Comparison of ENCODE assay signal across 11 mouse cellular contexts in the genomic region with DNA sequence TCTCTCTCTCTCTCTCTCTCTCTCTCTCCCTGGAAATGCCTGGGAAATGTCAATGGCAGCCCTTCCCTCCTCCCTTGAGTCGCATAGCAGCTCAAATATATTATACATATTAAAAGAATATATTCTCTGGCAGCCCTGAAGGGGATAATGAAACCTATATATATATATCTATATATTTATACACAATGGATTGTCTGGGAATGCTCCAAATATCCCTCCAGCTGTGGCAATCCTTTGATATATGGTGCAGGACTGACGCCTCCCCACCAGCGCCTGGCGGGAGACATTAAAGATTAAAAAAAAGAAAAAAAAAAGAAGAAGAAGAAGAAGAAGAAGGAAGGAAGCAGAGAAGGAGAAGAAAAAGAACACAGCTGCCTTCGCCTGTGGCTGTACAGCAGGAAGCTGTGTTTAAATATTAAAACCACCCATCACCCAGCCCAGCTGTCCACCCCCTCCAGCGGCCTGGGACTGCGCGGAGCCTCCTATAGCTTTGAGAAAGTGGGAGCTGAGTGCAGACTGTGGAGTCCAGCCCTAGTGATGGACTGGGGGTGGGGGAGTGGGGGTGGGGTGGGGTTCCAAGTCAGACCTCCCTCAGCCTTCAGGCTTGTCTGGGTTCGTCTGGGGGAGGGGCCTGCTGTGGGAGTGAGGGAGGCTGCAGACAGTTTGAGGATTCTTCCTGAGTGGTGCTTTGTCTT. TPM values are rescaled to one million over a fixed set of nuclear protein-coding genes. Genes with fewer than 3 reads are reported as not detected.
DNase-seq lines count a peak whose midpoint lies in the region; ATAC-seq and TF ChIP-seq lines count a peak whose summit lies in the region.
"Had no signal": no experiment of that assay in that cellular context is flagged by ENCODE, and none has a peak within 500 bp of the region (broad histone marks: within the 10 kb centered on the region; RNA-seq: fewer than 3 reads in every experiment).

No protein-coding gene starts in this region.

- peak overlapping the region; percentile 37 for H3K4me2 ChIP-seq in lung, embryonic 14.5 days
- H3K4me2 ChIP-seq in lung, postnatal 0 days (replicated peaks; ENCODE audit: low read depth, low read length), result no peak overlapping the region
- H3K4me2 ChIP-seq in hindbrain, embryonic 13.5 days, result no peak overlapping the region
- no peak overlapping the region for H3K4me2 ChIP-seq in midbrain, postnatal 0 days (ENCODE audit: low read depth, low read length, poor library complexity, severe bottlenecking)

- intact Hi-C loops in heart, postnatal 25 days (cut with DNase I), result loop anchor here (5.0 kb wide), 2 partner anchors 385 to 595 kb away; no protein-coding TSS in a partner anchor

- ATAC-seq in lung, embryonic 14.5 days (ENCODE audit: insufficient read depth), result peak; percentile 91
- ATAC-seq in lung, postnatal 0 days, result no peak
- ATAC-seq in hindbrain, embryonic 13.5 days (ENCODE audit: low FRiP score), result 0 out of 2 replicates have a peak, but pooled peaks have one; percentile 53
- no peak for ATAC-seq in midbrain, postnatal 0 days (ENCODE audit: low FRiP score)

- no peak for TF ChIP-seq EP300 in lung, postnatal 0 days (IDR thresholded peaks at IDR 0.05)

- H3K27ac ChIP-seq in lung, embryonic 14.5 days (ENCODE audit: low read depth), result peak overlapping the region; percentile 78; the same call in 1 of the 2 replicates
- H3K27ac ChIP-seq in lung, postnatal 0 days (ENCODE audit: low read length), result no peak overlapping the region
- H3K27ac ChIP-seq in hindbrain, embryonic 13.5 days, result peak overlapping the region; percentile 70
- H3K27ac ChIP-seq in midbrain, postnatal 0 days (ENCODE audit: low read depth, low read length), result no peak overlapping the region
- H3K27ac ChIP-seq: layer of hippocampus, adult 2 months had no signal

- H3K9me3 ChIP-seq in lung, embryonic 14.5 days (ENCODE audit: low read depth, low read length), result no peaks in the 10 kb centered on the region
- H3K9me3 ChIP-seq in lung, postnatal 0 days (ENCODE audit: low read length), result no peaks in the 10 kb centered on the region
- no peaks in the 10 kb centered on the region for H3K9me3 ChIP-seq in hindbrain, embryonic 13.5 days
- no peaks in the 10 kb centered on the region for H3K9me3 ChIP-seq in midbrain, postnatal 0 days (ENCODE audit: low read length)

- DNase-seq in heart, adult 11 months, result peak; percentile 50
- no peak for DNase-seq in heart, postnatal 25 days (ENCODE audit: low spot score)
- peak; percentile 77 for DNase-seq in lung, embryonic 14.5 days
- DNase-seq in lung, postnatal 0 days (ENCODE audit: low spot score), result no peak
- peak; percentile 9 for DNase-seq in midbrain, postnatal 0 days (ENCODE audit: low spot score)
- no peak for DNase-seq in layer of hippocampus, adult 8-10 months (ENCODE audit: low spot score in 2 of 2)
- DNase-seq in adrenal gland, postnatal 4 days (ENCODE audit: low spot score in 2 of 2), result no peak
- DNase-seq: cerebellum, adult 11 months had no signal

- H3K36me3 ChIP-seq in lung, embryonic 14.5 days (ENCODE audit: insufficient read depth), result no peaks in the 10 kb centered on the region
- H3K36me3 ChIP-seq in lung, postnatal 0 days (ENCODE audit: insufficient read depth, low read length), result no peaks in the 10 kb centered on the region
- H3K36me3 ChIP-seq in hindbrain, embryonic 13.5 days, result no peaks in the 10 kb centered on the region
- no peaks in the 10 kb centered on the region for H3K36me3 ChIP-seq in midbrain, postnatal 0 days (ENCODE audit: insufficient read depth, low read length)

- H3K9ac ChIP-seq in lung, embryonic 14.5 days, result no peak overlapping the region
- H3K9ac ChIP-seq in lung, postnatal 0 days (replicated peaks; ENCODE audit: low read depth), result no peak overlapping the region
- 0 out of 2 replicates have a peak overlapping the region, but pooled peaks have one; percentile 19 for H3K9ac ChIP-seq in hindbrain, embryonic 13.5 days
- no peak overlapping the region for H3K9ac ChIP-seq in midbrain, postnatal 0 days (replicated peaks; ENCODE audit: low read length, poor library complexity, severe bottlenecking)

- H3K27me3 ChIP-seq in lung, embryonic 14.5 days (ENCODE audit: insufficient read depth, low read length), result 0 out of 2 replicates have a peak, but pooled peaks cover 4% of the 10 kb centered on the region
- H3K27me3 ChIP-seq in lung, postnatal 0 days (replicated peaks; ENCODE audit: insufficient read depth, low read length), result no peaks in the 10 kb centered on the region
- H3K27me3 ChIP-seq in hindbrain, embryonic 13.5 days, result peaks cover 9% of the 10 kb centered on the region
- no peaks in the 10 kb centered on the region for H3K27me3 ChIP-seq in midbrain, postnatal 0 days (ENCODE audit: insufficient read depth, low read length)

- TF ChIP-seq CTCF in lung, embryonic 14.5 days (IDR thresholded peaks at IDR 0.05; ENCODE audit: low read depth), result no peak
- TF ChIP-seq CTCF in lung, postnatal 0 days (IDR thresholded peaks at IDR 0.05), result no peak
- no peak for TF ChIP-seq CTCF in midbrain, postnatal 0 days (IDR thresholded peaks at IDR 0.05)

- 0 out of 2 replicates have a peak, but pooled peaks cover 7% of the 10 kb centered on the region for H3K4me1 ChIP-seq in lung, embryonic 14.5 days (ENCODE audit: insufficient read depth)
- H3K4me1 ChIP-seq in lung, postnatal 0 days (ENCODE audit: insufficient read depth, low read depth, low read length), result no peaks in the 10 kb centered on the region
- H3K4me1 ChIP-seq in hindbrain, embryonic 13.5 days (replicated peaks), result peaks cover 26% of the 10 kb centered on the region
- H3K4me1 ChIP-seq in midbrain, postnatal 0 days (ENCODE audit: insufficient read depth, low read length), result peaks cover 7% of the 10 kb centered on the region; the same call in 1 of the 2 replicates

- WGBS in lung, embryonic 14.5 days, result 24% methylated on average over 9 of the region's 9 CpGs
- 35% methylated on average over 9 of the region's 9 CpGs for WGBS in lung, postnatal 0 days
- WGBS in hindbrain, embryonic 13.5 days, result 41% methylated on average over 9 of the region's 9 CpGs
- 29% methylated on average over 9 of the region's 9 CpGs for WGBS in midbrain, postnatal 0 days

- no peak overlapping the region for H3K4me3 ChIP-seq in lung, embryonic 14.5 days (ENCODE audit: low read depth, low read length)
- H3K4me3 ChIP-seq in lung, postnatal 0 days (ENCODE audit: low read depth, low read length), result no peak overlapping the region
- no peak overlapping the region for H3K4me3 ChIP-seq in hindbrain, embryonic 13.5 days
- no peak overlapping the region for H3K4me3 ChIP-seq in midbrain, postnatal 0 days (ENCODE audit: low read depth, low read length)
- H3K4me3 ChIP-seq: layer of hippocampus, adult 2 months had no signal

RNA-seq across cellular contexts. Expression of gene Blcap, which starts 36.6 kb away (rescaled TPM):
- 10 to 100 TPM; 51.8 to 54.9 TPM for total RNA-seq in heart, postnatal 25 days (2021)
- 49.3 and 49.8 TPM in 2 replicates for polyA plus RNA-seq in lung, embryonic 14.5 days (2014; fragmentation: Nextera tagmentation; extraction: Ambion mirVana)
- 59.0 and 68.8 TPM in 2 replicates for polyA plus RNA-seq in lung, postnatal 0 days (2015; fragmentation: Nextera tagmentation; extraction: Ambion mirVana)
- 219 and 232 TPM in 2 replicates for polyA plus RNA-seq in hindbrain, embryonic 13.5 days (2015; fragmentation: Nextera tagmentation; extraction: Ambion mirVana)
- total RNA-seq in midbrain, postnatal 0 days (2014; rRNA removed), result 307 and 309 TPM in 2 replicates
- 394 and 397 TPM in 2 replicates for polyA plus RNA-seq in midbrain, postnatal 0 days (2015; fragmentation: Nextera tagmentation; extraction: Ambion mirVana)
- total RNA-seq in layer of hippocampus, adult 8-10 months (2022), result 100 to 1,000 TPM; 136 to 152 (median 144) TPM
- 100 to 1,000 TPM; 103 to 104 TPM for total RNA-seq in adrenal gland, postnatal 4 days (2021)

RNA-seq across cellular contexts. Expression of gene Nnat, which starts 47.8 kb away (rescaled TPM):
- 1 to 10 TPM in 1 of 2 experiments, under 1 TPM in 1; 0.29 to 1.4 TPM for total RNA-seq in heart, postnatal 25 days (2021)
- 414 and 435 TPM in 2 replicates for polyA plus RNA-seq in lung, embryonic 14.5 days (2014; fragmentation: Nextera tagmentation; extraction: Ambion mirVana)
- 101 and 151 TPM in 2 replicates for polyA plus RNA-seq in lung, postnatal 0 days (2015; fragmentation: Nextera tagmentation; extraction: Ambion mirVana)
- 6,024 and 6,534 TPM in 2 replicates for polyA plus RNA-seq in hindbrain, embryonic 13.5 days (2015; fragmentation: Nextera tagmentation; extraction: Ambion mirVana)
- 7,900 and 8,478 TPM in 2 replicates for total RNA-seq in midbrain, postnatal 0 days (2014; rRNA removed)
- polyA plus RNA-seq in midbrain, postnatal 0 days (2015; fragmentation: Nextera tagmentation; extraction: Ambion mirVana), result 8,374 and 8,478 TPM in 2 replicates
- 100 to 1,000 TPM; 458 to 613 (median 542) TPM for total RNA-seq in layer of hippocampus, adult 8-10 months (2022)
- total RNA-seq in adrenal gland, postnatal 4 days (2021), result 100 to 1,000 TPM; 380 to 391 TPM
- total RNA-seq: megakaryocyte progenitor cell, adult 5-6 weeks had no signal

Comparison
In these comparisons a context has a peak if more than half of its experiments do, and no peak if none do; other contexts are left out.
1. DNase-seq: peak in heart, adult 11 months (single experiment), lung, embryonic 14.5 days (single experiment) and midbrain, postnatal 0 days (single experiment); none in heart, postnatal 25 days (single experiment), lung, postnatal 0 days (single experiment), layer of hippocampus, adult 8-10 months (0 of 2) and adrenal gland, postnatal 4 days (0 of 2).
2. ATAC-seq: peak in lung, embryonic 14.5 days (single experiment) and hindbrain, embryonic 13.5 days (single experiment); none in lung, postnatal 0 days (single experiment) and midbrain, postnatal 0 days (single experiment).
3. H3K27ac ChIP-seq: peak in lung, embryonic 14.5 days (single experiment) and hindbrain, embryonic 13.5 days (single experiment); none in lung, postnatal 0 days (single experiment) and midbrain, postnatal 0 days (single experiment).
4. RNA of gene Nnat, which starts 47.8 kb away (total RNA-seq): 7,900 to 8,478 TPM in midbrain, postnatal 0 days, 458 to 613 TPM in layer of hippocampus, adult 8-10 months and 380 to 391 TPM in adrenal gland, postnatal 4 days; 0.29 to 1.4 TPM in heart, postnatal 25 days; every median in the first group is over 100 times any median in the second.